Mouse (Mus musculus): ENCODE measurements around the gene Golph3l.

- TF ChIP-seq CTCF (IDR thresholded peaks at IDR 0.05; ENCODE audit: low read depth): no peak
- TF ChIP-seq EP300 (optimal IDR thresholded peaks at IDR 0.05): no peak
Measured at GRCm38 (mm10) chr3:95648016-95648415, 59.3 kb downstream of the Golph3l start.

Data from stomach, postnatal 0 days (tissue).